Mouse (Mus musculus) cortical plate, adult 2 months (tissue): ENCODE data around the gene B230217C12Rik. TPM values are rescaled to one million over a fixed set of nuclear protein-coding genes. Genes with fewer than 3 reads are reported as not detected.

Source experiments
- H3K27ac ChIP-seq: fragments of 200-500 bp; 2 replicates; pipeline ENCODE4 v1.5.1; 2012; ENCODE audit warnings: low read length, control low read depth, inconsistent platforms; ENCODE audit not compliant: insufficient read depth
- H3K4me1 ChIP-seq: fragments of 200-500 bp; 2 replicates; pipeline ENCODE4 v1.6.1; 2011; ENCODE audit warnings: low read length; ENCODE audit not compliant: control insufficient read depth, insufficient read depth
- H3K4me3 ChIP-seq: fragments of 200-500 bp; 2 replicates; pipeline ENCODE4 v1.5.1; 2011; ENCODE audit warnings: mild to moderate bottlenecking, low read length, control low read depth; ENCODE audit not compliant: insufficient read depth
- CTCF ChIP-seq: fragments of 200-500 bp; IDR thresholded peaks from 2 replicates; pipeline ENCODE4 v1.5.1; 2011; ENCODE audit warnings: mild to moderate bottlenecking, control low read depth, low read length; ENCODE audit not compliant: insufficient read depth; ENCODE audit errors: extremely low read depth
- POLR2A ChIP-seq: fragments of 200-500 bp; IDR thresholded peaks from 2 replicates; pipeline ENCODE4 v1.6.1; 2011; ENCODE audit warnings: mild to moderate bottlenecking, low read length, control low read depth; ENCODE audit not compliant: insufficient read depth; ENCODE audit errors: extremely low read depth
- polyA plus RNA-seq: library from polyadenylated mRNA; depleted of rRNA; stranded (reverse); fragments of >200 nt; gene quantifications from 2 replicates; pipeline ENCODE4 v1.2.3, GENCODE M21; 2012

Gene B230217C12Rik
- polyA plus RNA-seq, 1 experiment = 122 TPM

DNA sequence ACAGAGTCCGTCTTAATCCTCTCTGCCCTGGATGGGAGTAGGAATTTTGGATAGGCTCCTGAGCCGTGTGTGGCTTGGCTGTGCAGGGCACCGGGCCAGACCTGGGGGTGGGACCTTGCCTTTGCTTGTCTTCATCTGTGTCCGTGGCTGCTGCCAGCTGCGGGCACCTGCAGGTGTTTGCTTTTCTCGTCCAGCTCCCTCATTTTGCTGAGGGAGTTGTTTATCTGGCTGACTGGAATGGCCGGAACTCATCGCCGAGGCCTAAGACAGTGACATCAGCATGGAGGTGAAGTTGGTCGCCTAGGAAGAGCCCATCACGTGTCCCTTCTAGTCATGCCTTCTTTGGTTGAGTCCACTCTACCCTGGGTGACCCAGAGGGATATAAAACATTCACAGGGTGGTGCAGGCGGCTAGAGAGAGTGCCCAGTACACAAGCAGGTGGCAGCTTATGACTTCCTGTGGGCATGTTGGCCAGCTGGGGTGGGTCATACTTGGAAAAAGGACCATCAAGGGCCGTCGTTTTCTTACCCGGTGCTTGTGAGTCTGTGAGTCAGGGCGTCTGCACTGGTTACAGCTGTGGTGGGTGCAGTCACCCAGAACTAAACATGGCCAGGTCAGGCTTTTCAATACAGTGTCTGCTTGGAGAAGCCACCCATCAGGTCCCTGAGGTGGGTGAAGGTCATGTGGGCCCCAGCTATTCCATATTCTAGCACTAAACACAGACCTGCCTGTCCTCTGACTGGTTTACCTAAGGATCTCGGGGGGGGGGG lies 26.6 kb upstream of the B230217C12Rik start:
- TF ChIP-seq CTCF = no peak
- TF ChIP-seq POLR2A = no peak
- Histone ChIP-seq H3K4me1 (peaks cover 20% of the 10 kb centered on the region), H3K4me3 (no peak overlapping the region), H3K27ac (no peak overlapping the region)

DNA sequence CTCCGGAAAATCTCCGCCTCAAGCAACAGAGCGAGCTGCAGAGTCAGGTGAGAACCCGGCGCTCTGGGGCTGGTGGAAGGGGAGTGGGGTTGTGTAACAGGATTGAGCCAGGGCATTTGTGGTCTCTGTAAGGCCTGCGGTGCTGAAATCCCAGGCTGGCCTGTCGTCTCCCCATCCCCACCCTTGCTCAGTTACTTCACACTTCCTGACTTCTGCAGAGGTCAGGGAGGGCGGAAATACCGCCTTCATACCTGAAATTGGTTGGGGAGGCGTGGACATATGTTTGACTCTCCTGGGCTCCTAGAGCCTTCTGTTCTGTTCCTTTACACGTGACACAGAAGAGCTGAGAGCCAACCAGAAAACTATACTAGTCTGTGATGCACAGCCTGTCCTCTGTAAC lies 24.8 kb upstream of the B230217C12Rik start:
- H3K4me3 ChIP-seq = no peak overlapping the region
- peaks cover 20% of the 10 kb centered on the region for H3K4me1 ChIP-seq
- TF ChIP-seq CTCF = no peak
- no peak for TF ChIP-seq POLR2A
- no peak overlapping the region for H3K27ac ChIP-seq

DNA sequence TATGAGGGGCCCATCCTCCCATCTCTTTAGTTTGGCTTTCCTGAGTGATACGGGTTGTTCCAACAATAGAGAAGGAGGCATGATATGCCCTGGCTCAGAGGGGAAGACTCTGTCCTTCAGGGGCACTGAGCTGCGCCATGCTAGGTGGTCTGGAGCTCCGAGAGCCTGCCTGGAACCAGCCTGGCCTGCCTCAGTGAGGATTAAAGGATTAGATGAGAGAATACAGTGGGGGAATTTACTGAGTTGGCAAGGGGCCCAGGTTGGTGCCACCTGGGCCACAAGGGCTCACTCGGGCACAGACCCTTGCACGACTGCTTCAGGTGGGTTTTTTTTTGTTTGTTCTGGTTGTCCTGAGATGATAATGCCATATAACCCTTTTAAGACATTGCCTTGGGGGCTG lies 24.4 kb upstream of the B230217C12Rik start:
- Histone ChIP-seq H3K27ac (no peak overlapping the region), H3K4me1 (peaks cover 18% of the 10 kb centered on the region)
- TF ChIP-seq POLR2A (no peak), CTCF (no peak)

DNA sequence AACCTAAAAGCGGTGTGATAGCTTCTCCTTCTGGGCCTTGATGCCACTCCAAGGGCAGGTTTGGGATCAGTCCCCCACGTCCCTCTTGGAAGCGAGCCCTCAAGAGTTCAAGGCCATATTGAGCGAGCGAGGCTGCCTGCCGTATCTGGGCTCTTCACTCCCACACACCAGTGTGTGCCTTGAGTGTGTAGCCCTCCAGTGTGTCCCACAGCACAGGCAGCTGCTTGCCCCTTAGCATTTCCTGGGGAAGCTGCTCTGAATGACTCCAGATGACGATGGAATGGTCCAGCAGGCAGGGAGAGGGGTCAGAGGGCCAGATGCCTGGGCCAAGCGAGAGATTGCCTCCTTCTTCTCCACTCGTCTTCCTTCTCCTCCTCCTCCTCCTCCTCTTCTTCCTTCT lies 23.7 kb upstream of the B230217C12Rik start:
- Histone ChIP-seq H3K4me3 (no peak overlapping the region), H3K4me1 (peaks cover 17% of the 10 kb centered on the region), H3K27ac (no peak overlapping the region)
- TF ChIP-seq POLR2A (no peak), CTCF (no peak)

More for the DNA sequence above, 24.4 kb upstream of the B230217C12Rik start:
- H3K4me3 ChIP-seq = no peak overlapping the region

DNA sequence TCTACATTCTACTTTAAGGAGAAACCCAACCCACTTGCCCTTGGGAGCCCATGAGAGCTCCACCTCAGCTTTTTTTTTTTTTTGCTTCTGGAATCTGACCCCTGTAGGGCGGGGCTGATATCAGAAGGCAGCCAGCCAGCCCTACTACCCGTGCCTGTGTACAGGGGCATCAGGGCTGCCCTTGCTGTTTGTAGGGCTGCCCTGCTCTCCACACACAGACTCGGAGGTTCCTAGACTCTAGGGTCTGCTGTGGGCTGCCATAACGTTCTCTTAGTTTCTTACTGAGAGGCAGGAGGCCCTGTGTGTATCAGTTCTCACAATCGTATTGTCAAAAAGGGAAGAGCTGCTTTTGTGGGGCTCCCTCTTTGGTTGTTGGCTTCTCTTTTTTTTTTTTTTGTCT lies 23.2 kb upstream of the B230217C12Rik start:
- Histone ChIP-seq H3K4me1 (peaks cover 13% of the 10 kb centered on the region), H3K4me3 (no peak overlapping the region), H3K27ac (no peak overlapping the region)
- TF ChIP-seq CTCF (no peak), POLR2A (no peak)

DNA sequence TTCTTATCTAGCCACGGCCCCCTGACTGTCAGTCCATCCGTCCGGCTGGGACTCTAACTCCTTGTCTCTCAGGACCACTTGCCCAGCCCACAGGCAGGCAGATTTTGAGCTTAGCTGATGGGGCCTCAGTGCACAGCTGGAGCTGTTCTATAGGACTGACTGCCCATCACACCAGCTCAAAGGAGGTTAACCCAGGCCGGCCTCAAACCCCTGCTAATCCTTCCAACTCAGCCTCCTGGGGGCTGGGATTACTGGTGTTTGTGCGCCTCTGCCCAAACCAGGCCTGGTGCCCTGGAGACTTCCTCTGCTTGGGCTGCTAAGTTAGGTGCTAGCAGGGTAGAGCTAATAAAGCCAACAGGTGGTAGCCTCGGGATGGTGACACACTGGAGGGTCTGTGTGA lies 22.6 kb upstream of the B230217C12Rik start:
- TF ChIP-seq POLR2A (no peak), CTCF (no peak)
- Histone ChIP-seq H3K27ac (no peak overlapping the region), H3K4me3 (no peak overlapping the region), H3K4me1 (peaks cover 8% of the 10 kb centered on the region)

DNA sequence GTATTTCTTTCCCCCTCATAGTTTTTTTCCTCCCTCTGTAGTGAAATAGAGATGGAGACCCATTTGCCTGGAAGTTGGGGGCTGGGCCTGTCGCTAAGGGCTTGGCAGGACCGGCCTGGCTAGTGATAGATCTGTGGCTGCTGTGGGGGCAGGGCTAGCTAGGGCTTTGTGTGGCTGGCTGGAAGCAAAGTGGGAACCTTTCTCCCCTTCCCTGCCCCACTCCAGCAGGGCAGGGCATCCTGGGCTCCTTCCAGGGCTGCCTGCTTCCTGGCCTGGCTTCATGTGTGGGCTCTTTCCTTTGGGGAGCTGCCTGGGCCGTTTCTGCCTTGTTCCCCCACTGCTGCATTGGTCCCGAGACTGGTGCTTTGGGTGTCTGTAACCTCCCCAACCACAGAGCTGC lies 22.0 kb upstream of the B230217C12Rik start:
- H3K27ac ChIP-seq = peak overlapping the region; percentile 12; the same call in 1 of the 2 replicates
- peaks cover 4% of the 10 kb centered on the region; the same call in 1 of the 2 replicates for H3K4me1 ChIP-seq
- H3K4me3 ChIP-seq = no peak overlapping the region
- TF ChIP-seq CTCF (no peak), POLR2A (no peak)

DNA sequence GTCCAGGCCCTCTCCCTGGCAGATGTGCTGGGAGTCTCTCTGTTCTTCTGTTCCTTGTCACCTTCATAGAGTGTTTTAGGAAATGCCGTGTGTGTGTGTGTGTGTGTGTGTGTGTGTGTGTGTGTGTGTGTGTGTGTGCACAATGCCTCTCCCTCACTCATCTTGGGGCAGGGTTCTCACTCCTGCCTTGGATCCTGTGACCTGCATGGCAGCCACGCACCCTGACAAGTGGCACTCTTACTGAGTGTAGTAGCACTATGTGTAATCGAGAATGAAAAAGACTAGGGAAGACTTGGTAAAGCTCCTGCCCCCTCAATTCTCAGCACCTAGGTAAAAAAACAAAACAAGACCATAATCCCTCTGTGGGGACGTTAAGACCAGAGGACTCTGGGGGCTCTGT lies 21.5 kb upstream of the B230217C12Rik start:
- H3K27ac ChIP-seq = peak overlapping the region; percentile 12; the same call in 1 of the 2 replicates
- H3K4me3 ChIP-seq = no peak overlapping the region
- H3K4me1 ChIP-seq = peaks cover 5% of the 10 kb centered on the region; the same call in 1 of the 2 replicates
- TF ChIP-seq POLR2A = no peak
- TF ChIP-seq CTCF = no peak

DNA sequence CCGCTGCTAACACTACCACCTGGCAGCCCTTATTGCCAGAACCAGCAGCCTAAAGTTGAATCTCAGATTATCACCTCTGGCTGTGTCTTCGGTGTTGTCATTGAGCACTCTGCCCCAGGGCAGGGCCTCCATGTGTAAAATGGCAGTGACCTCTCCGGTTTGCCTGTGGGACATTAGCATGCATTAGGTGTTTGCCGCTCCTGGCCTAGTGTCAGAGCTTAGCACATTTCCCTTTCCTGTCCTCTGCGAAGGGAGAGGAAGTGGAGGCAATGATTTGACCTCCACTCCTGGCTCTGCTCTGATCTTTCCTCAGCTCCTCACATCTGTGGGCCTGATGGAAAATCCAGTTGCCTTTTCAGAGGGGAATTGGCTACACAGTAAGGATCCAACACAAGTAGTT lies 20.7 kb upstream of the B230217C12Rik start:
- TF ChIP-seq CTCF (no peak), POLR2A (no peak)
- Histone ChIP-seq H3K27ac (no peak overlapping the region), H3K4me3 (no peak overlapping the region), H3K4me1 (peaks cover 9% of the 10 kb centered on the region; the same call in 1 of the 2 replicates)

DNA sequence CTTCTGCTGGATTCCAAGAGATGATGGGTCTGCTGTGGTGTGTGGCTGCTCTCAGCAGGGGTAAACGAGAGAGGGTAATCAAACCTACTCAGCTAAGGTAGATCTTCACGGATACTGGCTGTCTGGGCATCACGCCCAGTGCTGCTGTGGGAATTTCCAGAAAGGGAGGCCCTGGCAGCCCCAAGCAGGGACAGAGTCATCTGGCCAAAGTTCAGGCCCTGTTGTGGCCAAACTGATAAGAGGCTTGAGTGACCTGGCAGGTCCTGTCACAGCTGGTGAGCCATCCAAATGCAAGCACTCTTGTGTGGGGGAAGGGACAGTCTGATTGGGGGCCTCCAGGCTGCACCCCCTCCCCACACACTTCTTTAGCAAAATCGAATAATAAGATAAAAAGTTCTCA lies 19.7 kb upstream of the B230217C12Rik start:
- TF ChIP-seq CTCF (no peak), POLR2A (no peak)
- peaks cover 11% of the 10 kb centered on the region; the same call in 1 of the 2 replicates for H3K4me1 ChIP-seq
- H3K4me3 ChIP-seq = no peak overlapping the region
- no peak overlapping the region for H3K27ac ChIP-seq
